Mouse (Mus musculus): ENCODE measurements at regions not wholly inside any gene's neighbourhood (a gene's known extent, or its start where the extent isn't known, plus 50 kb on each side); places are given as distances from the start of the nearest gene placed in this dataset.

GRCm38 (mm10) chr12:26784426-26784825, 315.4 kb downstream of the Cmpk2 start:
- no peak overlapping the region for H3K4me2 ChIP-seq
- H3K27me3 ChIP-seq (ENCODE audit: insufficient read depth, low read length) = no peaks in the 10 kb centered on the region
- H3K4me3 ChIP-seq (ENCODE audit: low read depth, low read length) = no peak overlapping the region
- H3K36me3 ChIP-seq (ENCODE audit: insufficient read depth) = no peaks in the 10 kb centered on the region
- H3K27ac ChIP-seq (ENCODE audit: low read depth) = no peak overlapping the region
- no peak for TF ChIP-seq CTCF (IDR thresholded peaks at IDR 0.05; ENCODE audit: low read depth)
- no peaks in the 10 kb centered on the region for H3K9me3 ChIP-seq (ENCODE audit: low read depth, low read length)
- ATAC-seq (ENCODE audit: insufficient read depth) = no peak
- H3K4me1 ChIP-seq (ENCODE audit: insufficient read depth) = no peaks in the 10 kb centered on the region
- H3K9ac ChIP-seq = no peak overlapping the region
- 90% methylated on average over 3 of the region's 3 CpGs for WGBS
- no peak for DNase-seq

- Histone ChIP-seq H3K4me1 (ENCODE audit: insufficient read depth) (no peaks in the 10 kb centered on the region), H3K27me3 (ENCODE audit: insufficient read depth, low read length) (no peaks in the 10 kb centered on the region), H3K4me3 (ENCODE audit: low read depth, low read length) (no peak overlapping the region), H3K27ac (ENCODE audit: low read depth) (no peak overlapping the region), H3K9ac (no peak overlapping the region), H3K36me3 (ENCODE audit: insufficient read depth) (no peaks in the 10 kb centered on the region), H3K9me3 (ENCODE audit: low read depth, low read length) (no peaks in the 10 kb centered on the region), H3K4me2 (no peak overlapping the region)
- no peak for ATAC-seq (ENCODE audit: insufficient read depth)
- TF ChIP-seq CTCF (IDR thresholded peaks at IDR 0.05; ENCODE audit: low read depth) = no peak
- 77% methylated on average over 3 of the region's 3 CpGs for WGBS
- no peak for DNase-seq
These were observed 314.8 kb downstream of the Cmpk2 start for GRCm38 (mm10) chr12:26783800-26784199.

- Histone ChIP-seq H3K4me3 (ENCODE audit: low read depth, low read length) (no peak overlapping the region), H3K9me3 (ENCODE audit: low read depth, low read length) (no peaks in the 10 kb centered on the region), H3K36me3 (ENCODE audit: insufficient read depth) (no peaks in the 10 kb centered on the region), H3K27me3 (ENCODE audit: insufficient read depth, low read length) (no peaks in the 10 kb centered on the region), H3K9ac (no peak overlapping the region), H3K4me1 (ENCODE audit: insufficient read depth) (no peaks in the 10 kb centered on the region), H3K27ac (ENCODE audit: low read depth) (no peak overlapping the region), H3K4me2 (no peak overlapping the region)
- no peak for TF ChIP-seq CTCF (IDR thresholded peaks at IDR 0.05; ENCODE audit: low read depth)
- no peak for DNase-seq
- 78% methylated on average over 3 of the region's 3 CpGs for WGBS
- no peak for ATAC-seq (ENCODE audit: insufficient read depth)
These were observed 312.5 kb downstream of the Cmpk2 start for GRCm38 (mm10) chr12:26781537-26781936.

GRCm38 (mm10) chr12:26778796-26779195, 309.8 kb downstream of the Cmpk2 start:
- H3K4me3 ChIP-seq (ENCODE audit: low read depth, low read length) = no peak overlapping the region
- ATAC-seq (ENCODE audit: insufficient read depth) (no peak), DNase-seq (no peak)
- H3K4me1 ChIP-seq (ENCODE audit: insufficient read depth) = no peaks in the 10 kb centered on the region
- H3K9ac ChIP-seq = no peak overlapping the region
- H3K36me3 ChIP-seq (ENCODE audit: insufficient read depth) = no peaks in the 10 kb centered on the region
- WGBS = 61% methylated on average over 3 of the region's 3 CpGs
- TF ChIP-seq CTCF (IDR thresholded peaks at IDR 0.05; ENCODE audit: low read depth) = no peak
- H3K27me3 ChIP-seq (ENCODE audit: insufficient read depth, low read length) = no peaks in the 10 kb centered on the region
- H3K9me3 ChIP-seq (ENCODE audit: low read depth, low read length) = no peaks in the 10 kb centered on the region
- no peak overlapping the region for H3K27ac ChIP-seq (ENCODE audit: low read depth)
- H3K4me2 ChIP-seq = no peak overlapping the region

GRCm38 (mm10) chr12:26776986-26777385, 308.0 kb downstream of the Cmpk2 start:
- 92% methylated on average over 1 of the region's 1 CpGs for WGBS
- no peak overlapping the region for H3K9ac ChIP-seq
- H3K27me3 ChIP-seq (ENCODE audit: insufficient read depth, low read length) = no peaks in the 10 kb centered on the region
- no peaks in the 10 kb centered on the region for H3K36me3 ChIP-seq (ENCODE audit: insufficient read depth)
- peak; percentile 11; the same call in 1 of the 2 replicates for TF ChIP-seq CTCF (IDR thresholded peaks at IDR 0.05; ENCODE audit: low read depth)
- H3K4me2 ChIP-seq = no peak overlapping the region
- no peaks in the 10 kb centered on the region for H3K9me3 ChIP-seq (ENCODE audit: low read depth, low read length)
- no peak overlapping the region for H3K4me3 ChIP-seq (ENCODE audit: low read depth, low read length)
- H3K4me1 ChIP-seq (ENCODE audit: insufficient read depth) = no peaks in the 10 kb centered on the region
- no peak for DNase-seq
- H3K27ac ChIP-seq (ENCODE audit: low read depth) = no peak overlapping the region
- ATAC-seq (ENCODE audit: insufficient read depth) = no peak

GRCm38 (mm10) chr12:26774016-26774415, 305.0 kb downstream of the Cmpk2 start:
- Histone ChIP-seq H3K4me1 (ENCODE audit: insufficient read depth) (no peaks in the 10 kb centered on the region), H3K4me3 (ENCODE audit: low read depth, low read length) (no peak overlapping the region), H3K27ac (ENCODE audit: low read depth) (no peak overlapping the region), H3K36me3 (ENCODE audit: insufficient read depth) (no peaks in the 10 kb centered on the region), H3K9me3 (ENCODE audit: low read depth, low read length) (no peaks in the 10 kb centered on the region), H3K27me3 (ENCODE audit: insufficient read depth, low read length) (no peaks in the 10 kb centered on the region), H3K4me2 (no peak overlapping the region), H3K9ac (no peak overlapping the region)
- TF ChIP-seq CTCF (IDR thresholded peaks at IDR 0.05; ENCODE audit: low read depth) = no peak
- DNase-seq (no peak), ATAC-seq (ENCODE audit: insufficient read depth) (no peak)
- 75% methylated on average over 2 of the region's 2 CpGs for WGBS

GRCm38 (mm10) chr12:26770753-26771583, 302.0 kb downstream of the Cmpk2 start:
- Histone ChIP-seq H3K4me3 (ENCODE audit: low read depth, low read length) (no peak overlapping the region), H3K9me3 (ENCODE audit: low read depth, low read length) (no peaks in the 10 kb centered on the region), H3K9ac (no peak overlapping the region), H3K4me1 (ENCODE audit: insufficient read depth) (no peaks in the 10 kb centered on the region), H3K4me2 (no peak overlapping the region), H3K27me3 (ENCODE audit: insufficient read depth, low read length) (no peaks in the 10 kb centered on the region), H3K36me3 (ENCODE audit: insufficient read depth) (no peaks in the 10 kb centered on the region), H3K27ac (ENCODE audit: low read depth) (no peak overlapping the region)
- 81% methylated on average over 1 of the region's 1 CpGs for whole genome bisulfite sequencing
- no peak for ATAC-seq (ENCODE audit: insufficient read depth)
- DNase-seq = peak; percentile 17
- no peak for TF ChIP-seq CTCF (IDR thresholded peaks at IDR 0.05; ENCODE audit: low read depth)

Measured in lung, embryonic 14.5 days (tissue).